Mouse (Mus musculus) kidney, postnatal 0 days (tissue): ENCODE data around the gene Pjvk. TPM values are rescaled to one million over a fixed set of nuclear protein-coding genes. Genes with fewer than 3 reads are reported as not detected.

Experiments
- ATAC-seq: fragments of 200-750 bp; cut with Nextera tagmentation; replicated peaks from 2 replicates; pipeline ENCODE4 v1.8.0; 2017; ENCODE audit warnings: low read depth, moderate number of reproducible peaks, moderate TSS enrichment, moderate library complexity; ENCODE audit not compliant: low FRiP score
- DNase-seq: peaks from one replicate; pipeline ENCODE4 v3.0.0-alpha.2; 2016; ENCODE audit warnings: low spot score
- H3K27ac ChIP-seq: fragments of 300-500 bp; sonication (generic); 2 replicates; pipeline ENCODE4 v1.5.1; 2014; ENCODE audit warnings: mild to moderate bottlenecking
- H3K27me3 ChIP-seq: fragments of 300-500 bp; sonication (generic); 2 replicates; pipeline ENCODE4 v1.6.1; 2014; ENCODE audit warnings: low read length, mixed read lengths; ENCODE audit not compliant: insufficient read depth
- H3K36me3 ChIP-seq: fragments of 300-500 bp; sonication (generic); 2 replicates; pipeline ENCODE4 v1.6.1; 2014; ENCODE audit warnings: low read length, mixed read lengths; ENCODE audit not compliant: insufficient read depth
- H3K4me1 ChIP-seq: fragments of 300-500 bp; sonication (generic); replicated peaks from 2 replicates; pipeline ENCODE4 v1.6.1; 2014; ENCODE audit warnings: antibody characterized with exemption, low read length, mixed read lengths; ENCODE audit not compliant: insufficient read depth
- H3K4me2 ChIP-seq: fragments of 300-500 bp; sonication (generic); 2 replicates; pipeline ENCODE4 v1.6.1; 2014; ENCODE audit warnings: mild to moderate bottlenecking, low read length, moderate library complexity, mixed read lengths
- H3K4me3 ChIP-seq: fragments of 300-500 bp; sonication (generic); replicated peaks from 2 replicates; pipeline ENCODE4 v1.5.1; 2014; ENCODE audit warnings: low read depth, low read length
- H3K9ac ChIP-seq: fragments of 300-500 bp; sonication (generic); 2 replicates; pipeline ENCODE4 v1.6.1; 2014; ENCODE audit warnings: low read depth, low read length
- H3K9me3 ChIP-seq: fragments of 300-500 bp; sonication (generic); replicated peaks from 2 replicates; pipeline ENCODE4 v1.6.1; 2016; ENCODE audit warnings: low read length, inconsistent platforms, mixed read lengths
- CTCF ChIP-seq: IDR thresholded peaks from 2 replicates; pipeline ENCODE4 v1.5.1; 2016; ENCODE audit warnings: antibody characterized with exemption, low read depth, mild to moderate bottlenecking, moderate library complexity
- WGBS: fragments of 180-500 bp; shearing (Covaris S2); extraction: QIAGEN DNeasy Blood & Tissue Kit; methylation state at CpG from one replicate; pipeline ENCODE4 v1.1.7; 2014; 5-methylcytosine and 5-hydroxymethylcytosine counted together
- polyA plus RNA-seq: library from polyadenylated mRNA; unstranded; fragments of >200 nt; fragmentation: Nextera tagmentation; extraction: Ambion mirVana; gene quantifications from 2 replicates; pipeline ENCODE4 v1.2.1, GENCODE M21; 2015

Pjvk gene
- polyA plus RNA-seq, 1 experiment from 2014 or later, result 2.9 TPM

- Histone ChIP-seq H3K27ac (no peak overlapping the region), H3K4me1 (no peaks in the 10 kb centered on the region), H3K4me2 (no peak overlapping the region), H3K9ac (no peak overlapping the region), H3K27me3 (no peaks in the 10 kb centered on the region), H3K36me3 (peaks cover 41% of the 10 kb centered on the region), H3K9me3 (no peaks in the 10 kb centered on the region), H3K4me3 (no peak overlapping the region)
- no peak for TF ChIP-seq CTCF
- DNase-seq (no peak), ATAC-seq (no peak)
- whole genome bisulfite sequencing, result 72% methylated on average over 5 of the region's 5 CpGs
Measured at GRCm38 (mm10) chr2:76693765-76694164, 45.5 kb downstream of the Pjvk start.

DNA sequence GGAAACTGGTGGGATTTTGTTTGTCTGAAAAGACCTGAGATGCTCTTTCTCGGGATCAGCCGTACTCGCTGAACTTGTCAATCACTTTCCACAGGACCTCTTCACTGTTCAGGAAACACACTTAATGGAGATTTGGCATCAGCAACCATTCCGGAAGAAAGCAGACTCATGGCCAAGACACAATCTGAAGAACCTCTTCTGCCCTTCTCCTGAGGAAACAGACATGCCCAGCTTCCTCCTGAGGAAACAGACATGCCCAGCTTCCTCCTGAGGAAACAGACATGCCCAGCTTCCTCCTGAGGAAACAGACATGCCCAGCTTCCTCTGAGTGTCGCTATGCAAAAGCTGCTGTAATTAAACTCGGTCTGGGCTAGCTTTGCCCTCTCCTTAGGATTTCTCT is 47.0 kb downstream of the Pjvk start:
- TF ChIP-seq CTCF, result no peak
- no peak overlapping the region for H3K9ac ChIP-seq
- no peaks in the 10 kb centered on the region for H3K4me1 ChIP-seq
- H3K9me3 ChIP-seq, result no peaks in the 10 kb centered on the region
- no peaks in the 10 kb centered on the region for H3K27me3 ChIP-seq
- H3K36me3 ChIP-seq, result peaks cover 41% of the 10 kb centered on the region
- no peak overlapping the region for H3K4me2 ChIP-seq
- H3K4me3 ChIP-seq, result no peak overlapping the region
- WGBS, result 76% methylated on average over 6 of the region's 6 CpGs
- no peak for ATAC-seq
- H3K27ac ChIP-seq, result no peak overlapping the region
- DNase-seq, result no peak

GRCm38 (mm10) chr2:76702188-76702587 is 53.9 kb downstream of the Pjvk start:
- H3K9me3 ChIP-seq, result no peaks in the 10 kb centered on the region
- no peak for ATAC-seq
- no peak overlapping the region for H3K9ac ChIP-seq
- peaks cover 8% of the 10 kb centered on the region; the same call in 1 of the 2 replicates for H3K36me3 ChIP-seq
- no peaks in the 10 kb centered on the region for H3K4me1 ChIP-seq
- no peak for DNase-seq
- H3K4me3 ChIP-seq, result no peak overlapping the region
- H3K4me2 ChIP-seq, result no peak overlapping the region
- no peak for TF ChIP-seq CTCF
- H3K27me3 ChIP-seq, result no peaks in the 10 kb centered on the region
- WGBS, result 86% methylated on average over 3 of the region's 3 CpGs
- no peak overlapping the region for H3K27ac ChIP-seq

- Histone ChIP-seq H3K36me3 (peaks cover 2% of the 10 kb centered on the region; the same call in 1 of the 2 replicates), H3K4me1 (no peaks in the 10 kb centered on the region), H3K4me2 (no peak overlapping the region), H3K4me3 (no peak overlapping the region), H3K27ac (no peak overlapping the region), H3K27me3 (no peaks in the 10 kb centered on the region), H3K9ac (no peak overlapping the region), H3K9me3 (no peaks in the 10 kb centered on the region)
- DNase-seq (no peak), ATAC-seq (no peak)
- WGBS, result 88% methylated on average over 5 of the region's 5 CpGs
- no peak for TF ChIP-seq CTCF
Measured at GRCm38 (mm10) chr2:76702751-76703150, 54.5 kb downstream of the Pjvk start.

DNA sequence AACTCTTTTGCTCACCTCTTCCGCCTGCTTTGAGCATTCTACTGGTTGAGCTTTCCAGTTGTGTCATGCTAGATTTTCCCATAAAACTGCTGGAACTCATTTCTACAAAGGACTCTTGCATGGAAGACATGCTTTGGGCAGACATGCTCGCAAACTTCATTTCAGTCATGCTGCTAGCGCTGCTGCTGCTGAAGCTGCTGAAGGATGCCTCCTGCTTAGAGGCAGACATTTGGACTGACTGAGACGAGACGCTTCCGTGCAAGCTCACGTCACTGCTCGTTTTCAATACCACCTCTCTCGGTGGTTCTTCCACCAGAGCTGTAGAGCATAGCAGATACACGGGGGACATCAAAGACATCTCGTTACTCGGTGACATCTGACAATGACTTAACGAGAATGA is 57.4 kb downstream of the Pjvk start:
- 92% methylated on average over 13 of the region's 13 CpGs for WGBS
- H3K27ac ChIP-seq, result no peak overlapping the region

More for the DNA sequence above, 57.4 kb downstream of the Pjvk start:
- Histone ChIP-seq H3K4me1 (no peaks in the 10 kb centered on the region), H3K9ac (no peak overlapping the region), H3K27me3 (no peaks in the 10 kb centered on the region), H3K4me2 (no peak overlapping the region), H3K4me3 (no peak overlapping the region), H3K9me3 (peaks cover 6% of the 10 kb centered on the region; the same call in 1 of the 2 replicates), H3K36me3 (no peaks in the 10 kb centered on the region)
- no peak for ATAC-seq
- no peak for DNase-seq
- TF ChIP-seq CTCF, result no peak

Other genes with a start within 250 kb of the Pjvk start
- 19.4 and 20.5 TPM in 2 replicates for gene Osbpl6, start 242.0 kb upstream of the Pjvk start, polyA plus RNA-seq
- gene Prkra, start 461 bp upstream of the Pjvk start, polyA plus RNA-seq, result 61.0 and 61.3 TPM in 2 replicates
- 67.6 and 67.8 TPM in 2 replicates for gene Fkbp7, start 24.6 kb downstream of the Pjvk start, polyA plus RNA-seq
- gene Plekha3, start 26.8 kb downstream of the Pjvk start, polyA plus RNA-seq, result 16.2 and 16.3 TPM in 2 replicates